Mouse (Mus musculus) forebrain, embryonic 14.5 days (tissue): ENCODE measurements around the gene Cdk2. TPM values are rescaled to one million over a fixed set of nuclear protein-coding genes. Genes with fewer than 3 reads are reported as not detected.
"Not testable (repeated sequence)": the region's sequence is repeated elsewhere in the genome, so short reads cannot be mapped to it uniquely, and the experiment has no call there.

Experiments used
- ATAC-seq: fragments of 200-750 bp; cut with Nextera tagmentation; 2 replicates; pipeline ENCODE4 v1.8.0; 2017; ENCODE audit warnings: mild to moderate bottlenecking, moderate library complexity
- DNase-seq: peaks from one replicate; pipeline ENCODE4 v3.0.0-alpha.2; 2015; ENCODE audit warnings: low spot score
- H3K27ac ChIP-seq: fragments of 300-500 bp; sonication (generic); 2 replicates; pipeline ENCODE4 v1.5.1; 2014; ENCODE audit warnings: low read depth, mild to moderate bottlenecking, control low read depth, low read length, moderate library complexity
- H3K27me3 ChIP-seq: fragments of 300-500 bp; sonication (generic); replicated peaks from 2 replicates; pipeline ENCODE4 v1.6.1; 2014; ENCODE audit warnings: low read length, control low read depth, mixed read lengths; ENCODE audit not compliant: control insufficient read depth, insufficient read depth
- H3K36me3 ChIP-seq: fragments of 300-500 bp; sonication (generic); 2 replicates; pipeline ENCODE4 v1.6.1; 2014; ENCODE audit warnings: low read length, control low read depth; ENCODE audit not compliant: control insufficient read depth, insufficient read depth
- H3K4me1 ChIP-seq: fragments of 300-500 bp; sonication (generic); 2 replicates; pipeline ENCODE4 v1.6.1; 2014; ENCODE audit warnings: antibody characterized with exemption, low read length, control low read depth; ENCODE audit not compliant: control insufficient read depth, insufficient read depth
- H3K4me2 ChIP-seq: fragments of 300-500 bp; sonication (generic); 2 replicates; pipeline ENCODE4 v1.6.1; 2014; ENCODE audit warnings: mild to moderate bottlenecking, control low read depth, low read length
- H3K4me3 ChIP-seq: fragments of 300-500 bp; sonication (generic); 2 replicates; pipeline ENCODE4 v1.5.1; 2014; ENCODE audit warnings: low read depth, low read length, control low read depth
- H3K9ac ChIP-seq: fragments of 300-500 bp; sonication (generic); 2 replicates; pipeline ENCODE4 v1.6.1; 2014; ENCODE audit warnings: mild to moderate bottlenecking, low read length, control low read depth, moderate library complexity
- H3K9me3 ChIP-seq: fragments of 300-500 bp; sonication (generic); replicated peaks from 2 replicates; pipeline ENCODE4 v1.6.1; 2016; ENCODE audit warnings: low read length, control low read depth, mixed read lengths; ENCODE audit not compliant: control insufficient read depth
- WGBS: fragments of 180-500 bp; shearing (Covaris S2); extraction: QIAGEN DNeasy Blood & Tissue Kit; methylation state at CpG from one replicate; pipeline ENCODE4 v1.1.7; 2014; 5-methylcytosine and 5-hydroxymethylcytosine counted together
- polyA plus RNA-seq: library from polyadenylated mRNA; unstranded; fragments of >200 nt; fragmentation: Nextera tagmentation; extraction: Ambion mirVana; gene quantifications from 2 replicates; pipeline ENCODE4 v1.2.1, GENCODE M21; 2014

Cdk2 gene
- polyA plus RNA-seq, 1 experiment from 2014 or later = 43.8 TPM

DNA sequence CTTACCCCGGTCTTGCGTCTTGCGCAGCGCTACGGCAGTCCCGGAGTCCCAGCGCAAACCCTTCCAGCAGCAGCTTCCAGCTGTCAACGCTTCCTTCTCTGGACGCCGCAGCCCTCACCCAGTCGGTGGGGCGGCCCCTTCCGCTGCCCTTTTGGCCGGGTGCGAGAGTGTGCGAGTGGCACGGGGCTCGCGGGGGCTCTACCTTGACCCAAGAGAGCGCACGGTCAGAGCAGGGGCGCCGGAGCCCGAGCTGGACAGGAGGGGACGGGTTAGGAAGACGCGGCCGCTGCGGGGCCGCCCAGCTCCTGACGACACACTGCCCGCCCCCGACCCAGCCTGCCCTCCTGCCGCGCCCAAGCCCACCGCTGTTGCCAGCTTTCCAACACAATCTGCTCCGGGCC, 39.0 kb upstream of the Cdk2 start:
- Histone ChIP-seq H3K4me1 (peaks cover 9% of the 10 kb centered on the region; the same call in 1 of the 2 replicates), H3K9me3 (no peaks in the 10 kb centered on the region), H3K27ac (no peak overlapping the region), H3K4me2 (peak overlapping the region; percentile 93), H3K9ac (peak overlapping the region; percentile 70), H3K36me3 (no peaks in the 10 kb centered on the region), H3K27me3 (peaks cover 29% of the 10 kb centered on the region), H3K4me3 (peak overlapping the region; percentile 52)
- no peak for ATAC-seq
- peak; percentile 47 for DNase-seq
- 2% methylated on average over 29 of the region's 37 CpGs for WGBS

DNA sequence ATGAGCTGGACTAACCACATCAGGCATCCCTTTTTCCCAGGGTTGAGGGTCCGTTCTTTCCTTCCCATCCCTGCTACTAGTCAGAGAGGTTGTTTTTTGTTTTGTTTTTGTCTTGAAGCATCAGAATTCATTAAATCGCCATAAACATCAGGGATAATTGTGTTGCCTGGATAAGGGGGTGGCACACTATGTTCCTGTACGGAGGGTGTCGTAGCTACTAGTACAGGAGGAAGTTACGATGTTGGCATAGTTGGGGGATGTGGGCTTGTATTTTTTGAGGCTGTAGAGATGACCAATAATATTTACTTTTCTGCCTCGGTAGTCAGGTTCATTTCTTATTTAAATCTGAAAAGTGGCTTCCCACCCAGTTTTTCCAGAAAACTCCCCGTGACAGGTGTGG, 38.4 kb upstream of the Cdk2 start:
- H3K9me3 ChIP-seq = no peaks in the 10 kb centered on the region
- no peaks in the 10 kb centered on the region for H3K36me3 ChIP-seq
- peak; percentile 2 for DNase-seq
- no peak overlapping the region for H3K27ac ChIP-seq
- peak overlapping the region; percentile 93 for H3K4me2 ChIP-seq
- peaks cover 29% of the 10 kb centered on the region for H3K27me3 ChIP-seq
- H3K4me1 ChIP-seq = peaks cover 9% of the 10 kb centered on the region; the same call in 1 of the 2 replicates
- 10% methylated on average over 7 of the region's 7 CpGs for WGBS
- H3K4me3 ChIP-seq = peak overlapping the region; percentile 52
- peak overlapping the region; percentile 70 for H3K9ac ChIP-seq
- ATAC-seq = no peak

DNA sequence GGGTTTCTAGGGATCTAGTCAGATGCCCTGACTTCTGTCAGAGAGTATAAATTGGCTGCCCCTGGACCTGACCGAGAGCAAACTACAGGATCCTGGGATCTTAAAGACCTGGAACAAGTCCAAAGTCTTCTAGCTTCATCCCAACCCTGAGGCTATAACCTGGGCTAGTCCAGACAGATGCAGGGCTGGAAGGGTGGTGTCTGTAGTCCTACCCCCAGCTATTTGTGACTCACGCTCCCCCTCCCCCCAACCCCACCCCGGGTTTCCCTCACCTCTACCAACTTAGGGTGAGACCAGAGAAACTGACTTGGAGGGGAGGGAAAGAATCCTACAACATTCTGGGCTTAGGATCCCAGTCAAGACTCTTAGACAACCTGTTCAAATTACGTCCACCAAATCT, 37.8 kb upstream of the Cdk2 start:
- Histone ChIP-seq H3K9me3 (no peaks in the 10 kb centered on the region), H3K27ac (no peak overlapping the region), H3K4me3 (no peak overlapping the region), H3K4me1 (peaks cover 9% of the 10 kb centered on the region; the same call in 1 of the 2 replicates), H3K4me2 (no peak overlapping the region), H3K27me3 (peaks cover 29% of the 10 kb centered on the region), H3K36me3 (no peaks in the 10 kb centered on the region), H3K9ac (no peak overlapping the region)
- WGBS = 41% methylated on average over 4 of the region's 4 CpGs
- ATAC-seq = no peak
- DNase-seq = no peak

DNA sequence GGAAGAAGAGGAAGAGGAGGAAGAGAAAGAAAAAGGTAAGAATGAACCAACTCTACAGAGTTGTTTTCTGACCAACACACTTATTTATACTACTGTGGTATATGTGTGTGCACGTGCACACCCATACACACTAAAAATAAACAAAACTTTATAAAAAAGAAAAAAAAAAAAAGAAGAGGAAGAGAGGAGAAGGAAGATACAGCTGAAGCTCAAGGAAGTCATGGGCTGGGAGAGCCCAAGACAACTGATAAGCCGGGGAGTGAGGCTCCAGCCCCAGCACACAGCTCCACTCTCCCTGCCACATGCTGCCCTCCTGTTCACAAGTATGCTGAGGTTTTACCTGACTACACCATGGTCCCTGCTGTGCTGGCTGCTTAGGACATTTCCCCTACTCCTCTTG, 35.5 kb upstream of the Cdk2 start:
- Histone ChIP-seq H3K4me2 (no peak overlapping the region), H3K4me3 (no peak overlapping the region), H3K9ac (no peak overlapping the region), H3K36me3 (no peaks in the 10 kb centered on the region), H3K9me3 (no peaks in the 10 kb centered on the region), H3K4me1 (peaks cover 8% of the 10 kb centered on the region; the same call in 1 of the 2 replicates), H3K27ac (no peak overlapping the region), H3K27me3 (peaks cover 28% of the 10 kb centered on the region)
- ATAC-seq (no peak), DNase-seq (no peak)
- WGBS = 76% methylated on average over 2 of the region's 2 CpGs

DNA sequence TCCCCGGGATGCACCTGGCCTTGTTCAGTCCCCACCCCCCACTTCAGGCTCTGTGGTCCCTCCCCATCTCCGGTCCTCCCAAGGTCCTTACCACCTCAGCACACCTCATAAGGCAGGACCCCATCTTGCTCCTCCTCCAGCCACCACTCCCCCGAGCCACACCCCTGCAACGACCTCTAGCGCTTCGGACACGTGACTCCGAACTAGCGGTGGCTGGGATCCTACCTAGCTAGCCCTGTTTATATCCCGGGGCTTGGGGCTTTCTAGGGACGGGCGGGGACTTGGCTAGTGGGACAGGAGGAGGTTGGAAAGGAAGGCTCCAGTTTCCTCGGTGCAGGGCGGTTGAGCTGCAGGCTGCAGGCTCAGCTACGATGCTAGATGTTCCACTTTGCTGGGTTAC, 32.6 kb upstream of the Cdk2 start:
- Histone ChIP-seq H3K27ac (no peak overlapping the region), H3K4me1 (no peaks in the 10 kb centered on the region), H3K9ac (no peak overlapping the region), H3K36me3 (no peaks in the 10 kb centered on the region), H3K4me3 (no peak overlapping the region), H3K9me3 (no peaks in the 10 kb centered on the region), H3K27me3 (peaks cover 9% of the 10 kb centered on the region; the same call in 1 of the 2 replicates), H3K4me2 (peak overlapping the region; percentile 10; the same call in 1 of the 2 replicates)
- DNase-seq = no peak
- WGBS = 3% methylated on average over 15 of the region's 15 CpGs
- ATAC-seq = no peak

DNA sequence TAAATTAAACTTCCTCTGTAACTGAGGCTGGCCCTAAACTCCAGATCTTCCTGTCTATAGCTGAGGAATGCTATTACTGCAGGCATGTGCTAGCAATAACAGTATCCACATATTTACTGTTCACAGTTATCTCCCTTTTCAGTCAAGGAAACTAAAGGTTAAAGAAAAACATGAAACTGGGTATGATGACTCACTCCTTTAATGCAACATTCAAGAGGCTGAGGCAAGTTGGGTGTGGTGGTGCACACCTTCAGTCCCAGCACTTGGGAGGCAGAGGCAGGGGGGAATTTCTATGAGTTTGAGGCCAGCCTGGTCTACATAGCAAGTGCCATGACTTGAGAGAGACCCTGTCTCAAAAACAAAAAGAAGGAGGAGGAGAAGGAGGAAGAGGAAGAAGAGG, 27.2 kb upstream of the Cdk2 start:
- no peak overlapping the region for H3K27ac ChIP-seq
- H3K9me3 ChIP-seq = no peaks in the 10 kb centered on the region
- no peaks in the 10 kb centered on the region for H3K4me1 ChIP-seq
- no peak for DNase-seq
- H3K36me3 ChIP-seq = no peaks in the 10 kb centered on the region
- ATAC-seq = no peak
- H3K9ac ChIP-seq = no peak overlapping the region
- no peak overlapping the region for H3K4me2 ChIP-seq
- no peak overlapping the region for H3K4me3 ChIP-seq
- no peaks in the 10 kb centered on the region for H3K27me3 ChIP-seq

DNA sequence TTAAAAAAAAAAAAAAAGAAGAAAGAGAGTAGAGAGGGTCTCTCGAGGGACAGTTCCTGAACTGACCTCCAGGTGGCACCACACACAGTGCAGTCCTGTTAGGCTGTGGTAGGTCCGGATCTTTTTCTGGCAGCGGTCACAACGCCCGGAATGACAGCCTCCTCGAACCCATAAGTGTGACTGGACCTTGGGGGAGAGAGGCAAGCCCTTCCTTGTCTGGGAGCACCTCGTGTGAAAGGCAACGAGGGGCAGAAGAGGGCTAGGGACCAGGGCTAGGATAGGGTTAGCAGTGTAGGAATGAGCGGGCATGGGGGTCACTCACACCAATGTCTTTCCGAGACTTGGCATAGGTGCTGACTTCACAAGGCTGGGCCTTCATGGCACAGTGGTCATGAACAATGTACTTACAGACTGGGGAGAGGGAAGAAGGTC, 26.2 kb upstream of the Cdk2 start:
- DNase-seq (peak; percentile 78), ATAC-seq (peak; percentile 67)
- Histone ChIP-seq H3K27me3 (no peaks in the 10 kb centered on the region), H3K4me3 (no peak overlapping the region), H3K4me2 (no peak overlapping the region), H3K36me3 (no peaks in the 10 kb centered on the region), H3K9ac (no peak overlapping the region), H3K4me1 (no peaks in the 10 kb centered on the region), H3K9me3 (no peaks in the 10 kb centered on the region), H3K27ac (no peak overlapping the region)
- WGBS = 17% methylated on average over 10 of the region's 10 CpGs

DNA sequence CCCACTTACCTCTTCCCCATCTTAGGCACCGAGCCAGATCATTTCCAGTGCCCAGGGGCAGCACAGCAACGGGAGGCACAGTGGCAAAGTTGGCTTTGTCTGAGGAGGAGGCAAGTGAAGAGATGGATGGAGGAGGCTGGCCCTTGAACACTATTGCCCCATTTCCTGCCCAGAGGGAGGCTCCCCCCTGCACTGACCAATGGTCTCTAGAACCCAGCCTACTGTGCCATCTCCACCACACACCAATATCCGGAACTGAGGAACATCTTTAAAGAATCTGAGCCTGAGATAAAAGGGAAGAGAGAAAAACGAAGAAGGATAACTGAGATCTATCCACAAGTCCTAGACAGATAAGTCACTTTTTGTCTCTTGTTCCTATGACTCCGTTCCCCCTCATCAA, 23.2 kb upstream of the Cdk2 start:
- H3K27ac ChIP-seq = no peak overlapping the region
- no peak overlapping the region for H3K4me2 ChIP-seq
- H3K9ac ChIP-seq = no peak overlapping the region
- ATAC-seq (no peak), DNase-seq (no peak)
- H3K36me3 ChIP-seq = no peaks in the 10 kb centered on the region
- no peak overlapping the region for H3K4me3 ChIP-seq
- no peaks in the 10 kb centered on the region for H3K9me3 ChIP-seq
- no peaks in the 10 kb centered on the region for H3K27me3 ChIP-seq
- 82% methylated on average over 5 of the region's 5 CpGs for WGBS
- H3K4me1 ChIP-seq = no peaks in the 10 kb centered on the region

DNA sequence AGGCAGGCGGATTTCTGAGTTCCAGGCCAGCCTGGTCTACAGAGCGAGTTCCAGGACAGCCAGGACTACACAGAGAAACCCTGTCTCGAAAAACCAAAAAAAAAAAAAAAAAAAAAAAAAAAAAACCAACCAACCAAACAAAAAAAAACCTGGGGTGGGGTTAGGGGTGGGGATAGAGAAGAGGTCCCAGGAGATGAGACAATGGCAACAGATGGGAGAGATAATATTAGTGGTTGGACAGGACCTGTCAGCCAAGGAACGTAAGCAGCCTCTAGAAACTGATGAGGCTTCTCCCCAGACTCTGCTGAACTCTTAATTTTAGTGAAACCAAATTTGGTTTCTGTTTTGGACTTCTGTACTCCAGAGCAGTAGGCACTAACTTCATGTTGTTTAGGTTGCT, 20.6 kb upstream of the Cdk2 start:
- H3K27ac ChIP-seq, H3K4me2 ChIP-seq, H3K4me1 ChIP-seq, H3K36me3 ChIP-seq, H3K27me3 ChIP-seq, H3K9ac ChIP-seq, H3K4me3 ChIP-seq, DNase-seq, ATAC-seq, H3K9me3 ChIP-seq: not testable (repeated sequence)
- 80% methylated on average over 3 of the region's 4 CpGs for WGBS
